Mouse (Mus musculus): Measurements from ENCODE around the gene Cideb.
A peak's percentile ranks its signal among the peaks of the same experiment; 100 is the strongest.

Cideb gene

DNA sequence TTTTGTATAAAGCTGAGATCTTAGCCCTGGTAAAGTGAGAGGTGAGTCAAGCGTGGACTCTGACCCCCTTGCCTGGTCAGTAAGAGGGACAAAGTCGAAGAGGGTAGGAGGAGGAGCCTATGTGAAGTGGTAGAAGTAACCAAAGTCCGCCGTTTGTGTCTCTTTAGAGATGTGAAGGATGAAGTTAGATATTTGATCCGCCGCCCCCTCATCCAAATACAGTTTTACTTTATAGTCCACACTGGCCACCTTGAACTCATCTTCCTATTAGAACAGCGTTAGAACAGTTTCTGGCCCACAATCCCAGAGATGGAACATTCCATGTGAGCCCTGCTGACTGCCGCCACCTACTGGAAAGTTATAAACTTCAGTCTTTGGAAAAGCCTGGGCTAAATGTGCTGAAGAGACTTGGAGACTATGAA lies at the start of gene Cideb:
Gene Cideb (minus strand): TSS at position 96 of the 422 bp plus-strand sequence.
- DNase-seq, result peak; percentile 34

DNA sequence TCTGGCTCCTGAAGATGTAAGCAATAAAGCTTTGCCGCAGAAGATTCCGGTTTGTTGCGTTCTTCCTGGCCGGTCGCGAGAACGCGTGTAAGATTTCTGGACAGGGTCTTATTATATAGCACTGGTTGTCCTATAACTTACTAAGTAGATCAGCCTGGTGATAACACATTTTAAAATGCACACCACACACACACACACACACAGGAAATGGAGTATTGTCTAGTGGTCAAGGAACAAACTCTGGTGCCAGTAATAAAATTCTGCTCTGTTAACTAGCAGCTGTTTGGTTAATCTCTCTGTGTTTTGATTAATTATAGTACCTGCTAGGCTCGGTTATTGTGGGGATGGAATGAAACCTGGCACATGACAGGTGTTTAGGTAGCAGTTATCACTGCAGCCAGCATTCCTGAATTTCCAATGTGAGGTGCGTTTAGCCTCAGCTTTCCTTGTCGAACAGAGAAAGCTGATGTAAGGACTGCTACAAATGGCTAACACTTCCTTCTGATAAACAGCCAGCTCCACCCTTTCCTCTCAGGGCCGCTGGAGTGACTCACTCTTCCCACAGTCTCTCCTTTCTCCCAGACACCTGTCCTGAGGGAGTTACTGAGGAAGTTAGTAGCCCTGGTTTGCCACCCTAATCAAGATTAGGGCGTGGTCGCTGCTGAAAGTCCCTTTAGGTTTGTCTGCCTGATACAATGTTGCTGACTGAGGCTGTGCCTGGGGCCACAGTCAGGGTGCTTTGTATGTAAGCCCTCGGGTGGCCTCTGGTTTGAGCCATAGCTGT lies 37.3 kb upstream of the Cideb start:
- DNase-seq, result no peak

DNA sequence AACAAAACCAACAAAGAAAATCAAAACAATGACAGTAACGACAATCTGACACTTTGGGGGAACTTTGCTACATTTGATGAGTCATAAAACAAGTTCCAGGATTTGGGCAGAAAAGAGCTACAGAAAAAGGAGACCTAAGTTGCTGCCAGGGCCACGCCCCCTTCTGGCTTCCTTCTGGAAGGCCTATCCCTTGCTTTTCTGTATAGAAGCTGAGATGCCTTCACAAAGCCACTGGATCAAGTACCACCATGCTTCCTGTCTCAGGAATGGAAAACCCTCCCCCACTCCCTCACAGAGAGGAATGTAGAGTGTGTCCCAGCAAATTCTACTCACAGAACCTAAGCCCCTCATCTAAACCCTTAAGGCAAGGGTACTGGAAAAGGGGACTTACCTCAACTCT lies 35.7 kb upstream of the Cideb start:
- no peak for DNase-seq

DNA sequence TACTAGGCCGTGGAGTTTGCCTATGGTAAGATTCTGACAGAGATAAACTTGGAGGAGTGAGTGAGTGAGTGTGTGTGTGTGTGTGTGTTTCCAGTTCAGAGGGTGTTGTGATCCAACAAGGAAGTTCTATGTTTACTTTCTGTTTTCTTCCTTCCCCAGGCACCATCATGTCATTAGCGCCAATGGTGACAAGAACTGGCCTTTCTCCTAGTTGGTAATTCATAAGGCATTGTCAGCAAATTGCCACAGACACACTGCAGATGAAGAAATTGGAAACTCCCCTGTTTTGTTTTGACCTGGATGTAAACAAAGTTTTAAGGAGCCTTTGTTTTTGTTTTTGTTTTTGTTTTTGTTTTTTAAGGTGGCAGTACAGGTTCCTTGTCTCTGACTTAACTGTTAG lies 35.2 kb upstream of the Cideb start:
- DNase-seq, result no peak

DNA sequence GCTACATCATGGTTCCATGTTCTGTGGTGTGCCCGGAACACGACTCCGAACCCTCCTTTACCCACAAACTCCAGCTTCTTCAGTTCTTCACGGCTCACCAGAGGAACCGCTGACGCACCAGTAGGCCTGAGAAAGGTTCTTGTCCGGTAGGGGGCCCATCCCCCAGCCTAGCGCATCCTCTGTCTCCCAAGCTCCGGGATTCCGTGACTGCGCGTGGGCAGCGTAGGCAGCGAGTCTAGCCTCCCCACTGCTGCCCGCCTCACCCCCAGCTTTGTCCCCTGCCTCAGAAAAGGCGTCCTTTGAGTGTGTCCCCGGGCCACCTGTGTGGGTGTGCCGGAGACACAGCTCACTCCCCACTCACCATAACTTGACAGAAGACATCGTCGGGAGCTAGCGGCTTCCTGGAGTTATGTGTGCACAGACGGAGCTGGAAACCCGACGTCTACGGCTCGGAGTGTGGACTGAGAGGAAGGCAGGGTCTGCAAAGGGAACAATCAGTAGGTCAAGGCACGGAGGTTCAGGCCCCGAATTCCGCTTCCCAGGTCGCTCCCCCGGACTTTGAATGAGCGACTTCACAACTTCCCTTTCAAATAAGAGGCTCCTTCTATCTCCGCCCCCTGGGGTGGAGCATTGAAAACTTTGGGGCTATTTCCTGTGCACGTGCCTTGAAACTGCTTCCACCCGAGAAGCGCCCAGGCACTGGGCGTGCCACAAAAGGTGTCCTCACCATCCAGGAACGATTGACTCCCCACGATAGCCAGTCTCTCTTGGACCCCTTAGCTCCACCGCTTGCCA lies 30.2 kb upstream of the Cideb start, which contains the start of gene Ripk3:
Gene Ripk3 (minus strand): TSS at position 610 of the 795 bp plus-strand sequence.
- no peak for DNase-seq

DNA sequence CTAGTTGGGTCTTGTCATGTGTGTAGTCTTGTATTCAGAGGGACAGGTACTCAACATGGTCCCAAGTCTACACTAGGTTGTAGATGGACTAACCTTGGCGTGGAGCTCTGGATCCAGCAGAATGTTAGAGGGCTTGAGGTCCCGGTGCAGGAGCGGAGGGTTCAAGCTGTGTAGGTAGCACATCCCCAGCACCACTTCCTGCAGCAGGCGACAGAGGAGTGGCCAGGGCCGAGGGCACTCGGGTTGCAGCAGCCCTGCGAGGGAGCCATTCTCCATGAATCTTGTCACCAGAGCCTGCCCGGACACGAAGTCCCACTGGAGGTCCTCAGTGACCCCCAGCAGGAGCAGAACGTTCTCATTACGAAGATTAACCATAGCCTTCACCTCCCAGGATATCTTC lies 29.5 kb upstream of the Cideb start:
- no peak for DNase-seq

DNA sequence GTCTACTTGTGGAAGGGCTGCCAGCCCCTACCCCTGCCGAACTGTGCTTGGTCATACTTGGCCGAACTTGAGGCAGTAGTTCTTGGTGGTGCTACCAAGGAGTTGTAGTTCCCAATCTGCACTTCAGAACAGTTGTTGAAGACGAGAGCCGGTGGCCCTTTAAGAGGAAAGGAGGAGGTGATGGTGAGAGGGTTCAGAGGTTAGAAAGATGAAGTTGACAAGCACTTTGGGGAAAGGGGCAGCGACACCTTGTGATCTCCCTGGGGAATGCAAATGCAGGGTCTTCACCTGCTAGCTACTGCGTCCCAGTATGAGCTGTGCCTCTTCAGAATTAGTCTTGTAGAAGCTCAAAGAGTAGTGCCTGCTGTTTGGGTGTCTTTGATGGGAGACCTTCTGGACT lies 26.9 kb upstream of the Cideb start:
- no peak for DNase-seq

DNA sequence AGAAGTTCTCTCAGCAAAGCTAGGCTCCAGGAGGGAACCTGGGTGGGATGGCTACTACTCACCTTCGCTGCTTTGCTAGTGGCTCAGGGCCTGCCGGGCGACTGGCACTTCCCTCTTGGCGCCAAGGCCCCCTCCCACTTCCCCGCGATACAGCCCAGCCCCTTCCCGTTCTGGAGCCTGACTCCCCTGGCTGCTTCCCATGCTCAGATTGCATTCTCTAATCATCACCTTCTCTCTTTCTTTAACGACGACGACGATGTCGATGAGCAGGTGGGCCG lies 25.6 kb upstream of the Cideb start, which contains the start of gene Adcy4:
Gene Adcy4 (minus strand): TSS at position 138 of the 278 bp plus-strand sequence.
- DNase-seq, result no peak

DNA sequence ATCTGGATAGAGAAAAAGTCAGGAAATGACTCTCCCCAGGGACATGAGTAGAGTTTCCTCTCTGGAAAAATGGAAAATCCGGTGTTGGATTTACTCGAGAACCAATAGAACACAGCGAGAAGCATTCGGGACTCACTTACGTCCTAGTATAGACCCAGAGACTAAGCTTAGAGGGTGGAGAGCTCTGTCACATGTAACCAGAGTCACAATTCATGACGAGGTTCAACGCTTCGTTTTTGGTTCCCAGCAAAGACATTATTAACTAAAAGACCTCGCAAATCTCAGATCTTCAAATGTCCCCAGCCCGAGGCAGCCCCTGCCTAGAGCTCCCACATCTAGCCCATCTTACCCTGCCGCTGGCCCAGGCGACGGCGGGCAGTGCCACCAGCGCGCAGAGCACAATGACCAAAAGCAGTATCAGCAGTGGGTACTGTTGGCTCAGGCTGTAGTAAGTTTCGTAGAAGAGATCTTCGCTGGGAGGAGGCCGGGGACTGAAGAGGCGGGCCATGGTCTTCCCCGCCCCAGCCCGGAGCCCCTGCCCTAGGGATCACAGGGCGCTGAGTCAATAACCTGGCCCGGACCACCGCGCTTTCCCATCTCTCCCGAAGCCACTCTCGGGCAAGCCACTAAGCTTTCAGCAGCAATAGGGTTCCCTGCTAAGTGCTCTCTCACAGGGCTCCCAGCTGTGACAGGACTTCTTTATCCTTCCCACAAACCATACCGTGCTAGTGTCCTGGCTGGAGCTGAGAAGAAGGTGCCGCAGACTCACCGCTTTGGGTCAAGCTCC lies 25.1 kb upstream of the Cideb start:
- DNase-seq, result no peak

DNA sequence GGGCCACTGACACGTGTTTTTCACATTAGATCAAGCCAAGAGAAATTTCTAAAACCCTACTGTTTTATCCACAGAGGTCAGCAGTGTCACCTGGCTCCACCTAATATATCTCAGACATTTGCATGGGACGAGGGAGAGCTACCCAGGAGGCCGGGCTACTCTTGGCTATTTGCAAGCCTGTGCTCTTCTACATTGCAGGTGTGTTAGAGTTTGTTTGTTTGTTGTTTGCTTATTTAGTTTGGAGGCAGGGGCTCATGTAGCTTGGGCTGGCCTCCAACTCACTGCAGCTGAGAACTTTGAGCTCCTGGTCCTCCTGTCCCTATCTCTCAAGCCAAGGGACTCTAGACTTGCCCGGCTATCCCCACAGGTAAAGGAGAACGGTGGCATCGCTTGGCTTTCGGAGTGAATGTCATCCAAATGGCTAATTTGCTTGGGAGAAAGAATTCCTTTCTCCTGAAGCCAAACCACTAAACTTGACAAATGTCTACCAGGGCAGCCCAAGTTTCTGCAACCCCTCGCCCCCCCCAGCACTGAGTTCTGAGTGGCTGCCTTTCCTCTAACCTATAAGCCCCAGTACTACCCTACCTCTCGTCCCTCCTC lies 24.2 kb upstream of the Cideb start:
- DNase-seq, result no peak

DNA sequence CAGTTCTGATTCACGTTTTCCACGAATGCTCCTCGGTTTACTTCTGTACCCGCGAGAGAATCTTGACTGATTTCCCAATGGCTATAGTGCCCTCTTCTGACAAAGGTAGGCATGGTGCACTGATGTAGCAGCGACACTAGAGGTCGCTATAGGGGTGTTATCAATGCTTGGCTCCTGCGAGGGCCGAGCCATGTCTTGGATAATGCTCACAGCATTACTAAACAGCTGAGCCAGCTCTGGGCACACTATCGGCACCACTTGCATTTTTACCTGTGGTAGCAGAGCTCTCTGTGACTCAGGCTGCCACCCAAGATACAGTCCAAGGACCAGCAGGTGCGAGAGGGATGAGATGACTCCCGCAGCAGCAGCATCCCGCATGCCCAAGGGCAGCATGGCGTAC lies 23.1 kb upstream of the Cideb start:
- no peak for DNase-seq

DNA sequence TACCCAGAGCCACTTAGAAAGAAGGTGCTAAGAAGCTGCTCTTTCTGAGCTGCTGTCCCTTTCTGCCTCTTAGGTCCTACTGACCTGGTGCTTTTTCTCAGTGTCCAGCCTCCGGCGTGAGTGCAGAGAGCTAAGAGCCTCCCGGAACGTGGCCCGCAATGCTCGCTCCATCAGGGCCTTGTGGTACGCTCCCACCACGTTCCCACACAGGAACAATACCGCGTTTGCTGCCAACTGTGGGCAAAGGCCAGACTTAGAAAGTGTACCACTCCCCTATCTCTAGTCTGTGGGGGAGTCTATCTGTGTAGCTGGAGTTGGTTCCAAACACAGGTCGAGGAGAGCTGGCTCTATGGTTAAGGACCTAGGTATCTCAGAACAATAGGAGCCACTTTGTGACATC lies 22.5 kb upstream of the Cideb start:
- DNase-seq, result no peak

DNA sequence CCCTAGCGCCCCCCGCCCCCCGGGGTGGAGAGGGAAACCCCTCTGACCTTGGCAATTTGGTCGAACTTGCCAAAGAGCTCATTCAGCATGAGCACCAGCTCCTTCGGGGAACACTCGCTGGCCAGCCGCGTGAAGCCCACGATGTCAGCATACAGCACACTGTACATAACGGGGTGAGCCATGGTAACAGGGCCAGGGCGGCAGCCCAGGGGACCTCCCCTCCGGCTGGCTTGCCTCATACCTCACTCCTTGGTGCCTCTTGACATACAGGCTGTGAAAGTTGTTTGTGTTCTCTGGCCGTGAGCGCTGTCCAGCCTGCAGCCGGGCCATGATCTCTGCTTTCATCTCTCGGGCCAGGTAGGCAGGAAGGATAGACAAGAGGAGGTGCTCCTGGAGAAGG lies 21.4 kb upstream of the Cideb start:
- DNase-seq, result no peak

DNA sequence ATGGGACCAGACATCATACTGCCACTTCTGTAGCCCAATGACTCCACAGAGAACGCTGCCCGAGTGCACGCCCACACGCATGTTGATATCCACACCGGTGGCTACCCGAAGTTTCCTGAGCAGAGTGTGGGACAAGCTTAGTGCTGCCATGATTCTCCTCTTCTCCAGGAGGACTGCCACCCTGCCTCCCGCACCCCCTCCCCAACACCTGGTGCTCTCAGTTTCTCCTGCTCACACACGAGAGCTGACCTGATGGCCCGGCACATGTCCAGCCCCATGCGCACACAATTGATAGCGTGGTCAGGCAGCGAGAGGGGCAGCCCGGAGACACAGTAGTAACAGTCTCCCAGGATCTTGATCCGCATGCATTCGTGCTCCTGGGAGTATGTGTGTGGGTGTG lies 20.4 kb upstream of the Cideb start:
- no peak for DNase-seq

DNA sequence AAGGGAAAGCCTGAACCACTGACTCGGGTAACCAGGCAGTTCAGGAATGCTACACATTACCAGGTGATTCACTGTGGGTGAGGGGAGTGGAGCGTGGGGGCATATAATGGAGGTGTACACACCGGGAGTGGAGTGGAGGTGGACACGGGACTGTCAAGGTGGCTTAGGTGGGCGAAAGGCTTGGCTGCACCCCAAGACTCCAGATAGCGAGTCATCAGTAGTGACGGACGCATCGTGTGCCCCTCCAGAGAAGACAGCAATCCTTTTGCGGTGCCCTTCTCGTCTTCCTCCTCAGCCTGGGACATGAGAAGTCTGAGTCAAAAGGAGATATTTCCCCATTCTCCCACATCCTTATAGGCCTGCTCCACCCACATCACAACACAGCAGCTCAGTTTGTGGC lies 19.5 kb upstream of the Cideb start:
- DNase-seq, result no peak

DNA sequence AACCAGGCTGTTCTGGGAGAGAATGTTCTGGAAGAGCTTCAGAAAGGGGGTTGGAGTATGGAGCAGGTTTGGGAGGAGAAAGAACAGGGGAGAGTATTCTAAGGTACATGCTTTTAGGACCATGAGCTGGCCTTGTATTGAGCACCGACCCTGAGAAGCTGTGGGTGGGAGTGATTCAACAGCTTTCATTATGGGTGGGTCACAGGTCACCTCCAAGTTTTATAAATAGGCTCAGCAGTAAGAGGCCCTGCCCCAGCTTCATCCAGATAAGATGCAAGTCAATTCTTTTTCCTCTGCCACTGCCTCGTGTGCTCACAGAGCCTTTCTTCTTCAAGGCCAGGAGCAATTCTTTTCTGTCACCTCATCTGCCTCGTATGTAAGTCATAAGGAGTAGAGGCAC lies 18.9 kb upstream of the Cideb start:
- no peak for DNase-seq

DNA sequence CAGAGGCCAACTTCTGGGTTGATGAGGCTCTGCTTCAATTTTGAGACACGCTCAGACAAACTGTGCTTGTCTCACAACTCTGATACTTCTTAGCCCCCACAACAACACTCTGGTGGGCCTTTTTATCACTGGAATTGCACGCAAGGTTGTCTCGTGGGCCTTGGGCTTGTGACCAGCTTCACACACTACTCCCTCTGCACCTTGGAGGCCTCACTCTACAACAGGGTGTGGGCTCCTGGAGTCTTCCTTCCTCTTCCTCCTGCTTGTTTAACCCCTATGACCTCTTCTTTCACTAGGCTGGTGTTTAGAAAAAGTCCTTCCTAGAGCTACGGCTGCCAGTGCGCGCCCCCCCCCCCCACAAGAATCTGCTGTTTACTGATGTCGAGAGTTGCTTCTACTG lies 18.5 kb upstream of the Cideb start:
- DNase-seq, result no peak

DNA sequence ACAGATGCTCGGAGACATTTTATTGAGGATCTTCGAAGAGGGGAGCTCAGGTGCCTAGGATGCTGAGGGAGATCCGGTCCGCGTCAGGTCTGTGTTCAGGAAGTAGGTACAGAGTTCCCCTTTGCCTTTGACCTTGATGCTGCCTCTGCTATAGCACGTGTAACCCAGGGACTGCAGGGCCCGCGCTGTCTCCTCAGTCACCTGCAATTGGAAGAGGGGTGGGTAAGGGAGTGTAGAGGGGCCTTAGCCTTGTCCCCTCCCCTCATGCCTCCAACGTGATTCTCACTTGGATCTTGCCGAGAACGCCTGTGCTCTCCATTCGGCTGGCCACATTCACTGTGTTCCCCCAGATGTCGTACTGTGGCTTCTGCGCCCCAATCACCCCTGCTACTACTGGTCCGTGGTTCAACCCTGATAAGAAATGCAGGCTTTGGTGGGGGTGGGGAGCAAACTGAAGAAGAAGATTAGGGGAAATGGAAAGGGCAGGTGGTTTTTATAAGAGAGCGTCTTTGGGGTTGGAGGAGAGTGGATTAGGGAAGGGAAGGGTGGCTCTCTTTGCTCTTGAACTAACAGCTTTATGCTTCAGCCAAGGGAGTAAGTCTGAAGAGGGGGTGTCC lies 10.9 kb upstream of the Cideb start:
- DNase-seq, result no peak

DNA sequence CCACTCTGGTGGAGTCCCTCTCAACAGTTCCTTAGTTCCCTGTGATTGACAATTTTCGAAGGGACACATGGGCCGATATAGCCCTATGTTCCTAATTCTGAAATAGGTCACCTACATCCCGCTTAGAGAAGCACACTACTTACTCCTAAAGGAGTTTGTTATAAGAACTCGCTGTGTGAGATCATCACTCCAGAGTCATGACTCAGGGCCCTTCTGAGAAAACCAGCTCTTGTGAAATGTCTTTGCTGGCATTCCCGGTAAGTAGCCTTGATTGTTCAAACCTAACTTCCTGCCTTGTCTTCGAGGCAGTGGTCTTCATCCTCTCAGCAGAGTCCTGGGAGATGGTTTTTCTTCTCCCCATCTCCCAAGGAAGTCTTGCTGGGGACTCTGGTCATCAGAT lies 10.3 kb upstream of the Cideb start:
- no peak for DNase-seq

DNA sequence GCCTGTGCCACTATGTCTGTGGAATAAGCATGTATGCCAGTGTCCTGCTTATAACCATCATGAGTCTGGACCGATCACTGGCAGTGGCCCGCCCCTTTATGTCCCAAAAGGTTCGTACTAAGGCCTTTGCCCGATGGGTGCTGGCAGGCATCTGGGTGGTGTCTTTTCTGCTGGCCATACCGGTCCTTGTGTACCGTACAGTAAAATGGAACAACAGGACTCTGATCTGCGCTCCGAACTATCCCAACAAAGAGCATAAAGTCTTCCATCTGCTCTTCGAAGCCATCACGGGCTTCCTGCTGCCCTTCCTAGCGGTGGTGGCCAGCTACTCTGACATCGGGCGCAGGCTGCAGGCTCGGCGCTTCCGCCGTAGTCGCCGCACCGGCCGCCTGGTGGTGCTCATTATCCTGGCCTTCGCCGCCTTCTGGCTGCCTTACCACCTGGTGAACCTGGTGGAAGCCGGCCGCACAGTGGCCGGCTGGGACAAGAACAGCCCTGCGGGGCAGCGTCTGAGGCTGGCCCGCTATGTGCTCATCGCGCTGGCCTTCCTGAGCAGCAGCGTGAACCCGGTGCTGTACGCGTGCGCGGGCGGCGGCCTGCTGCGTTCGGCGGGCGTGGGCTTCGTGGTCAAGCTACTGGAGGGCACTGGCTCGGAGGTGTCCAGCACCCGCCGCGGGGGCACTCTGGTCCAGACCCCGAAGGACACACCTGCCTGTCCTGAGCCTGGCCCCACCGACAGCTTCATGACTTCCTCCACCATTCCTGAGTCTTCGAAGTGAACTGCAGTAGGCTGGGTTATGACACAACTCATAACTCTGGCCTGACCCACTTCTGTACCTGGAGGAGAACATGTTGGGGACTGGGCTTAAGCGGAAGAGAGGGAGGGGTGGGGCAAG lies 9.5 kb upstream of the Cideb start:
- DNase-seq, result peak; percentile 50

DNA sequence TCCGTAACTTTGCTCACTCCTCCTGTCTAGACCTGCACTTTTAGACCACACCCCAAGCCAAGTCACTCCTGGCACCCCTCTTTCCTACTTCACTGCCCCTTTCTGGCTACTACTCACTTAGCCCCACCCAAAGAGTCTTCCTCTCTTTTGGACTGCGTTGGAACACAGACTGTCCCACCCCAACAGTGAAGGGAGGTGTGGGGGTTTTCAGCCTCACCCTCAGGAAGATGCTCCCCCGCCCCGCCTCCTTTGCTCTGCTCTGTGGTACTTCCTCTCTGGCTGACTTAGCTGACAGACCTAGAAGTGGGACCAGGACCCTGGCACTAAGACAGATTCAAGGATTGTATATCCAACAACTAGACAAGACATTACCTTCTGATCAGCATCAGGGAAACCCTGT lies 7.4 kb upstream of the Cideb start, which contains the start of gene Ltb4r1:
Gene Ltb4r1 (plus strand): TSS at position 267 of the 400 bp plus-strand sequence.
- DNase-seq, result no peak

DNA sequence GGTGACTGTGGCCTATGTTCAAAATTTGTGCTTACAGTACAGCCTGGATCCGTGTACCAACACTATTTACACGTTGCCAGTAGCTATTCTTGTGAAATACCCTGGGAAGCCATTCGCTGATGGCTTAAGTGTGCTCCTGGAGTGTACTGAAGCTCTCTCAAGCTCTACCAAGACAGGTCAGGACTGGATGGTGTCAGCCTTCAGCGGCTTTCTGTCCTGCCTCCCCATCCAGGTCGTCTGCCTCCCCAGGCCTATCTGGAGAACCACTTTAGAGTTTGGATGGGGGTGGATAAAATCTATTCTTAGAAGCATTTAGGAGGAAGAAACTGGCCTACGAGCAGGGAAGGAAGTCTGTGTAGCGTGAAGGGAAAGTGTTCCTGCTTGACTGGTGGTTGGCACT lies 4.9 kb upstream of the Cideb start:
- no peak for DNase-seq

All from right cerebral cortex, postnatal 4 days (tissue).